Mouse (Mus musculus): ENCODE data around the gene Best1. TPM values are rescaled to one million over a fixed set of nuclear protein-coding genes. Genes with fewer than 3 reads are reported as not detected.

Best1 gene
- polyA plus RNA-seq, 1 experiment from 2014 or later = 0.42 TPM

DNA sequence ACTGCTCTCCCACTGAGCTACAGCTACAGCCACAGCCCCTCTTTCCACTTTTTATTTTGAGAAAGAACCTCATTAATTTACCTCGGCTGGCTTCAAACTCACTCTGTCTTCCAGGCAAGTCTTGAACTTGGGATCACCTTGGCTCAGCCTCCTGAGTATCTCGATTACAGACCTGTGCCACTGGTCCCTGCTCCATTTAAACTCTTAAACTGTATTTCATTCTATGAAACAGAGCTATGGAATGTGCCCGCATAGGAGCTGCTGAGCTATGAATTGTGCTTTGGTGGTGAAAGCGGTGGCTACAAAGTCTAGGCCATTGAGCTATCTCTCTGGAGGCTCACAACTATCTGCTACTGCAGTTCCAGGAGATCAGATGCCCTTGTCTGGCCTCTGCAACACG lies 43.5 kb downstream of the Best1 start:
- H3K9me3 ChIP-seq (ENCODE audit: control insufficient read depth, low read length) = no peaks in the 10 kb centered on the region
- no peak for ATAC-seq
- WGBS = 92% methylated on average over 5 of the region's 5 CpGs
- no peaks in the 10 kb centered on the region for H3K36me3 ChIP-seq (ENCODE audit: control insufficient read depth, insufficient read depth, low read length)
- no peak overlapping the region for H3K4me2 ChIP-seq (ENCODE audit: low read depth, low read length)
- no peaks in the 10 kb centered on the region for H3K27me3 ChIP-seq (replicated peaks; ENCODE audit: control insufficient read depth, insufficient read depth, low read length)
- H3K4me3 ChIP-seq (ENCODE audit: low read length) = no peak overlapping the region
- H3K4me1 ChIP-seq (ENCODE audit: control insufficient read depth, insufficient read depth, low read length) = peaks cover 6% of the 10 kb centered on the region
- H3K27ac ChIP-seq (ENCODE audit: low read length) = no peak overlapping the region
- H3K9ac ChIP-seq (ENCODE audit: low read depth, low read length) = no peak overlapping the region

- no peak overlapping the region for H3K27ac ChIP-seq (ENCODE audit: low read length)
- H3K36me3 ChIP-seq (ENCODE audit: control insufficient read depth, insufficient read depth, low read length) = no peaks in the 10 kb centered on the region
- H3K4me3 ChIP-seq (ENCODE audit: low read length) = no peak overlapping the region
- H3K4me1 ChIP-seq (ENCODE audit: control insufficient read depth, insufficient read depth, low read length) = peaks cover 6% of the 10 kb centered on the region
- no peak overlapping the region for H3K4me2 ChIP-seq (ENCODE audit: low read depth, low read length)
- 80% methylated on average over 4 of the region's 4 CpGs for WGBS
- no peaks in the 10 kb centered on the region for H3K9me3 ChIP-seq (ENCODE audit: control insufficient read depth, low read length)
- H3K27me3 ChIP-seq (replicated peaks; ENCODE audit: control insufficient read depth, insufficient read depth, low read length) = no peaks in the 10 kb centered on the region
- no peak overlapping the region for H3K9ac ChIP-seq (ENCODE audit: low read depth, low read length)
- no peak for ATAC-seq
These were observed 44.6 kb downstream of the Best1 start for GRCm38 (mm10) chr19:9956624-9957388.

GRCm38 (mm10) chr19:9955438-9955837 lies 46.0 kb downstream of the Best1 start:
- no peak overlapping the region for H3K4me3 ChIP-seq (ENCODE audit: low read length)
- peaks cover 6% of the 10 kb centered on the region for H3K4me1 ChIP-seq (ENCODE audit: control insufficient read depth, insufficient read depth, low read length)
- peak overlapping the region; percentile 95 for H3K27ac ChIP-seq (ENCODE audit: low read length)
- no peaks in the 10 kb centered on the region for H3K36me3 ChIP-seq (ENCODE audit: control insufficient read depth, insufficient read depth, low read length)
- H3K9ac ChIP-seq (ENCODE audit: low read depth, low read length) = 0 out of 2 replicates have a peak overlapping the region, but pooled peaks have one; percentile 64
- ATAC-seq = no peak
- H3K27me3 ChIP-seq (replicated peaks; ENCODE audit: control insufficient read depth, insufficient read depth, low read length) = no peaks in the 10 kb centered on the region
- WGBS = 70% methylated on average over 1 of the region's 1 CpGs
- H3K4me2 ChIP-seq (ENCODE audit: low read depth, low read length) = no peak overlapping the region
- H3K9me3 ChIP-seq (ENCODE audit: control insufficient read depth, low read length) = no peaks in the 10 kb centered on the region

DNA sequence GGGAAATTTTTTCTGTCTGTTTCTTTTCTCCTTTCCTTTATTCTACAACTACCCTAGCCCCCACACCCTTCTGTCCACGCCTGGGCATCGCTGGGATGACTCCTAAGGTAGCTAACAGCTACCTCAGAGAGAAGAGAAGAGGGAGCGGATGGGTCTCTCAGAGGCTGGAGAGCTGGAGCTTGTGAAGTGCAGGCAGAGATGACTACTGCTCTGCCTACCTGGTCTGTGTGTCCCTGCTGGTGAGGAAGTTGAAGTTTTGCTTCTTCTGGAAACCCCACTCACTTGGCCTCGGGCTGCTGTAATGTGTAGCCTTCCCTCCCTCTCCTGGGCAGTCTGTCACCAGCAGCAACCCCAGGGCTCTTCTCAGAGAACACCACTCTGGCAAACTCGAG lies 46.6 kb downstream of the Best1 start:
- Histone ChIP-seq H3K36me3 (ENCODE audit: control insufficient read depth, insufficient read depth, low read length) (no peaks in the 10 kb centered on the region), H3K9ac (ENCODE audit: low read depth, low read length) (peak overlapping the region; percentile 64), H3K9me3 (ENCODE audit: control insufficient read depth, low read length) (0 out of 2 replicates have a peak, but pooled peaks cover 2% of the 10 kb centered on the region), H3K4me2 (ENCODE audit: low read depth, low read length) (peak overlapping the region; percentile 43), H3K27me3 (replicated peaks; ENCODE audit: control insufficient read depth, insufficient read depth, low read length) (no peaks in the 10 kb centered on the region), H3K4me1 (ENCODE audit: control insufficient read depth, insufficient read depth, low read length) (peaks cover 6% of the 10 kb centered on the region), H3K4me3 (ENCODE audit: low read length) (no peak overlapping the region; the same call in 1 of the 2 replicates), H3K27ac (ENCODE audit: low read length) (peak overlapping the region; percentile 95)
- WGBS = 31% methylated on average over 5 of the region's 5 CpGs
- peak; percentile 72 for ATAC-seq

GRCm38 (mm10) chr19:9954055-9954810 lies 47.2 kb downstream of the Best1 start:
- WGBS = 30% methylated on average over 7 of the region's 7 CpGs
- no peak overlapping the region; the same call in 1 of the 2 replicates for H3K4me3 ChIP-seq (ENCODE audit: low read length)
- ATAC-seq = peak; percentile 88

GRCm38 (mm10) chr19:9952912-9953311 lies 48.5 kb downstream of the Best1 start:
- H3K27ac ChIP-seq (ENCODE audit: low read length) = no peak overlapping the region
- WGBS = 78% methylated on average over 3 of the region's 3 CpGs
- H3K4me1 ChIP-seq (ENCODE audit: control insufficient read depth, insufficient read depth, low read length) = peaks cover 6% of the 10 kb centered on the region
- no peaks in the 10 kb centered on the region for H3K36me3 ChIP-seq (ENCODE audit: control insufficient read depth, insufficient read depth, low read length)
- no peak overlapping the region for H3K9ac ChIP-seq (ENCODE audit: low read depth, low read length)
- H3K4me3 ChIP-seq (ENCODE audit: low read length) = no peak overlapping the region
- H3K27me3 ChIP-seq (replicated peaks; ENCODE audit: control insufficient read depth, insufficient read depth, low read length) = no peaks in the 10 kb centered on the region
- ATAC-seq = no peak
- 0 out of 2 replicates have a peak, but pooled peaks cover 3% of the 10 kb centered on the region for H3K9me3 ChIP-seq (ENCODE audit: control insufficient read depth, low read length)
- no peak overlapping the region for H3K4me2 ChIP-seq (ENCODE audit: low read depth, low read length)

More at GRCm38 (mm10) chr19:9954055-9954810, 47.2 kb downstream of the Best1 start:
- Histone ChIP-seq H3K27ac (ENCODE audit: low read length) (peak overlapping the region; percentile 95), H3K27me3 (replicated peaks; ENCODE audit: control insufficient read depth, insufficient read depth, low read length) (no peaks in the 10 kb centered on the region), H3K36me3 (ENCODE audit: control insufficient read depth, insufficient read depth, low read length) (no peaks in the 10 kb centered on the region), H3K4me1 (ENCODE audit: control insufficient read depth, insufficient read depth, low read length) (peaks cover 6% of the 10 kb centered on the region), H3K9me3 (ENCODE audit: control insufficient read depth, low read length) (0 out of 2 replicates have a peak, but pooled peaks cover 3% of the 10 kb centered on the region), H3K9ac (ENCODE audit: low read depth, low read length) (peak overlapping the region; percentile 64), H3K4me2 (ENCODE audit: low read depth, low read length) (peak overlapping the region; percentile 43)

DNA sequence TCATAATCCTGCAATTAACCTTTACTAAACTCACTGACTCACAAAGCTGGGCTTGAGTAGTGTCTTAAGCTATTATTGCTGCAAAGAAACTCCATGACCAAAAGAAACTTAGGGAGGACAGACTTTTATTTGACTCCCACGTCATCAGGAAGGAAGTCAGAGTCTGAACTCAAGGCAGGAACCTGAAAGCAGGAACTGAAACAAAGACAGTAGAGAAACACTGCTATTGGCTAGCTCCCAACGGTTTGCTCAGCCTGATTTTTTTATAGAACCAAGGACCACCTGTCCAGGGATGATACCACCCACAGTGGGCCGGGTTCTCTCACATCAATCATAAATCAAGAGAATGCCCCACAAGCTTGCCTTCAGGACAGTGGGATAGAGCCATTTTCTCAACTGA lies 49.0 kb downstream of the Best1 start:
- Histone ChIP-seq H3K36me3 (ENCODE audit: control insufficient read depth, insufficient read depth, low read length) (no peaks in the 10 kb centered on the region), H3K4me2 (ENCODE audit: low read depth, low read length) (no peak overlapping the region), H3K27me3 (replicated peaks; ENCODE audit: control insufficient read depth, insufficient read depth, low read length) (no peaks in the 10 kb centered on the region), H3K4me3 (ENCODE audit: low read length) (no peak overlapping the region), H3K27ac (ENCODE audit: low read length) (no peak overlapping the region), H3K4me1 (ENCODE audit: control insufficient read depth, insufficient read depth, low read length) (peaks cover 6% of the 10 kb centered on the region), H3K9ac (ENCODE audit: low read depth, low read length) (no peak overlapping the region), H3K9me3 (ENCODE audit: control insufficient read depth, low read length) (0 out of 2 replicates have a peak, but pooled peaks cover 3% of the 10 kb centered on the region)
- no peak for ATAC-seq
- WGBS = 70% methylated on average over 3 of the region's 3 CpGs

- WGBS = 77% methylated on average over 3 of the region's 3 CpGs
- no peak for ATAC-seq
- Histone ChIP-seq H3K27me3 (replicated peaks; ENCODE audit: control insufficient read depth, insufficient read depth, low read length) (no peaks in the 10 kb centered on the region), H3K36me3 (ENCODE audit: control insufficient read depth, insufficient read depth, low read length) (no peaks in the 10 kb centered on the region), H3K9me3 (ENCODE audit: control insufficient read depth, low read length) (0 out of 2 replicates have a peak, but pooled peaks cover 3% of the 10 kb centered on the region), H3K4me3 (ENCODE audit: low read length) (no peak overlapping the region), H3K27ac (ENCODE audit: low read length) (no peak overlapping the region), H3K4me1 (ENCODE audit: control insufficient read depth, insufficient read depth, low read length) (no peaks in the 10 kb centered on the region), H3K4me2 (ENCODE audit: low read depth, low read length) (no peak overlapping the region), H3K9ac (ENCODE audit: low read depth, low read length) (no peak overlapping the region)
These were observed 54.4 kb downstream of the Best1 start for GRCm38 (mm10) chr19:9946986-9947385.

- H3K4me2 ChIP-seq (ENCODE audit: low read depth, low read length) = no peak overlapping the region
- H3K4me1 ChIP-seq (ENCODE audit: control insufficient read depth, insufficient read depth, low read length) = no peaks in the 10 kb centered on the region
- H3K4me3 ChIP-seq (ENCODE audit: low read length) = no peak overlapping the region
- no peaks in the 10 kb centered on the region for H3K27me3 ChIP-seq (replicated peaks; ENCODE audit: control insufficient read depth, insufficient read depth, low read length)
- no peak overlapping the region for H3K9ac ChIP-seq (ENCODE audit: low read depth, low read length)
- 83% methylated on average over 8 of the region's 8 CpGs for WGBS
- H3K9me3 ChIP-seq (ENCODE audit: control insufficient read depth, low read length) = 0 out of 2 replicates have a peak, but pooled peaks cover 3% of the 10 kb centered on the region
- H3K36me3 ChIP-seq (ENCODE audit: control insufficient read depth, insufficient read depth, low read length) = no peaks in the 10 kb centered on the region
- H3K27ac ChIP-seq (ENCODE audit: low read length) = no peak overlapping the region
- no peak for ATAC-seq
These were observed 55.5 kb downstream of the Best1 start for GRCm38 (mm10) chr19:9945800-9946564.

Data from intestine, embryonic 16.5 days (tissue).